Mouse (Mus musculus): ENCODE results near the gene Ppib.

Gene Ppib

DNA sequence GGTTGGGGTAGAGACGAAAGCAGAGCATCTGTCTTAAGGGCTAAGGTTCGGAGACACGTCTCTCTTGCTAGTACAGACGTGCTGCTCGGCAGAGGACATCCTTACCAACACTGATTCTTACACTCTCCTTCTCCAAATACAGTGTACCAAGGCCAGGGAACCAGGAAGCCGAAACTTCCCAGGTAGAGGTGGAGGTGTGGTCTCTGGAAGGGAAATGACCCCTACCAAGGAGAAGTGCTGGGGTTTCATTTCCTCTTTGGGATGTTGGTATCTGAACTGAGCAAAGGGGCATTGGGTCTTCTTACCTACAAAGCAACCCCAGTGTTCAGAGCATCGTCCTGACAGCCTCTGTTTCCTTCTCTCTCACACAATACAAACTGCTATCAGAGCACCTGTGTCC is 12.7 kb downstream of the Ppib start:
- in situ Hi-C loops (cut with MseI, MboI): no loop called here

GRCm38 (mm10) chr9:66078072-66078471 is 18.1 kb downstream of the Ppib start:
- in situ Hi-C loops (cut with MseI, MboI): no loop called here

GRCm38 (mm10) chr9:66078493-66078892 is 18.5 kb downstream of the Ppib start:
- in situ Hi-C loops (cut with MseI, MboI): no loop called here

GRCm38 (mm10) chr9:66080804-66081459 is 20.9 kb downstream of the Ppib start:
- in situ Hi-C loops (cut with MseI, MboI): no loop called here

- in situ Hi-C loops (cut with MseI, MboI): no loop called here
Measured at GRCm38 (mm10) chr9:66081999-66082398, 22.0 kb downstream of the Ppib start.

- in situ Hi-C loops (cut with MseI, MboI): no loop called here
Measured at GRCm38 (mm10) chr9:66084171-66084570, 24.1 kb downstream of the Ppib start.

DNA sequence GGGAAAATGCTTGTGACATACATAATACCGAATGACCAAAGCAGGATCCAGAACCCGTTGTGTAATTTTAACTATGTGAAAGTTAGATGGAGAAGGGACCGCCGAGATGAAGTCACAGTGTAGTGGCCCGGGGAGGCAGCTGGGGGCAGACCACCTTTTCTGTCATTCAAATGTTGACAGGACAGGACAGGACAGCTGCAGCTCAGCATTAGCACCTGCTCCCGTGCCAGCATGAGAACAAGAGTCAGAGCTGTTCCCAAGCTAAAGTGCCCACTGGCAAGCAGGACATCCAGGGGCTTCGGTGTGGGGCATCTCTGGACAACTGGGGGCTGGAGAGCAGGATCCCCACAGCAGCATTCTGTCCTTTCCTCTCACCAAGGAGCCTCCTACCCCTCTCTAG is 27.0 kb downstream of the Ppib start:
- in situ Hi-C loops (cut with MseI, MboI): no loop called here

DNA sequence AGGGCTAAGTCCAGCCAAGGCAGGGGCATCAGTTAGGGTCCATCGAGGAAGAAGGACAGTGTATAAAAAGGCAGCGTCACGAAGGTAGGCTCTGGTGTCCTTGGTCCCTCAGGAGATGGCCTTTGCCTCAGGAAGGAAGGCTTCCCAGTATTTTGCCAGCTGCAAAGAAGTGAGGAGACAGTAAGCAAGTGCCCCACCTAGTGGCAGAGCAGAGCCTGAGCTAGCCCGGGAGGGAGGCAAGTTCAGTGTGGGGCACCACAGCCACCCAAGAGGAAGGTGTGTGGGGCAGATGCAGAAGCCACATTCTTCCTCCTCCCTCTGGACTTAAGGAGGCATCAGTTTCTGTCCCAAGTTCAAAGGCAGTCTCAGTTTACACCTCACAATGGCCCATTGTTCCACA is 28.4 kb downstream of the Ppib start:
- in situ Hi-C loops (cut with MseI, MboI): no loop called here

DNA sequence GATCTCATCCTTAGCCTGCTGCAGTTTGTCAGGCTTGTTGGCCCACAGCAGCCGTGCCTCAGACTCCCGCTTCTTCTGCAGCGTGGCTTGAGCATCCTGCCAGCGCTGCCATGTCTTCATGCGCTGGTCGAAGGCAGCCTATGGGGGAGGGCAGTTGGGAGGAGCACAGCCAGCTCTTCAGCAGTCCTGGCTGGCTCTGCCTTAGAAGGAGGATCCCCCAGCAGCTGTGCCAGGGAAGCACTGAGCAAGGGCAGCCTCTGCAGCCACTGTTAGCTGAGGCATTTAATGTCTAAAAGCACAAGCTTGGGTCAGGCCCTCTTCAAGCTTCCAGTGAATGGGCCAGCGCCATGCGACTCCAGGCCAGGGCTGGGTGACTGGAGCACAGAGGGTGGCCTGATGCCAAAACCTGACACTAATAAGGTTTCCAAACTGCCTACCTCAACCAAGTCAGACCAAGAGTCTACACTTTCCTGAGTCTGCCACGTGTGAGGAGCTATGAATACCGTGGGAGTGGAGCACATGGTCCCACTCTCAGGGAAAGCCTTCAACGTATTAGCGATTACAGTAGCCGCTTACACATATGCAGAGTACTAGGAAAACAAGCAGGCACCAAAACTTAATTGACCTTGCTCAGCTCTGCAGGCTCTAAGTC is 30.7 kb downstream of the Ppib start:
- in situ Hi-C loops (cut with MseI, MboI): no loop called here

GRCm38 (mm10) chr9:66091327-66092231 is 31.6 kb downstream of the Ppib start:
- in situ Hi-C loops (cut with MseI, MboI): no loop called here

DNA sequence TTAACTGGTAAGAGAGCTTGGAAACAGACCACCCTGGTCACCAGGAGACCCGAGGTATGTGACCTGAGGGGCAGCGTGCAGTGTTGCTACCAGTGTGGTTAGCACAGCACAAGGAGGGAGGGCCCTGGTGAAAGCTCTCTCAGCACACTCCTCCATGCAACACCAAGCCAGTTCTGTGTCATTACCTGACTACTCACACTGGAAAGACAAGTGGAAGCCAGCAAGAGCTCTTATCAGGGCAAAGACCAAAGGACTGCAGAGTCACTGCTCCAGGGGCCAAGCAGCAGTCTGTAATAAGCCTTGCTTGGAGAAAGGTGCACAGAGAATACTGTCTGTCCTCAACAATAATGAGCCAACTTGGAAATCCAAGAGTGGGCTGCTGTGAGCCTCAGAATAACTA is 32.6 kb downstream of the Ppib start:
- in situ Hi-C loops (cut with MseI, MboI): no loop called here

- in situ Hi-C loops (cut with MseI, MboI): no loop called here
Measured at GRCm38 (mm10) chr9:66101577-66101976, 41.6 kb downstream of the Ppib start.

- in situ Hi-C loops (cut with MseI, MboI): no loop called here
Measured at GRCm38 (mm10) chr9:66102668-66103067, 42.6 kb downstream of the Ppib start.

DNA sequence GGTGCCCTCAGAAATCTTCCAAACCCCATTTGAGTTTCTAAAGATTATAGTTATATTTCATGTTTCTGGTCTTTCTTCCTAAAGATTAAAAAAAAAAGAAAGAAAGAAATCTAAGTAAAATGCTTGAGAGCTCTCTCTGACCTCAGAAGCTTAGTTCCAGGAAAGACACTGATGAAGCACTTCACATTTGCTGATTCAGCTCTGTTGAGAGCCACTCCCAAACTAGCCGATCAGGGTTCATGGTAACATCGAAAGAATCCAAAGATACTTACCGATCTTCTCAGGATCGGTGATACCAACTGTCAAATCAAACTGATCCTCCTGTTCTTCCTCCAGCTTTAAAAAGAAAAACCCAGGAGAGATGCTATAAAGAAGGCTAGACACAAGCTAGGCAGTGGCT is 44.6 kb downstream of the Ppib start:
- in situ Hi-C loops (cut with MseI, MboI): no loop called here

GRCm38 (mm10) chr9:66105168-66105567 is 45.1 kb downstream of the Ppib start:
- in situ Hi-C loops (cut with MseI, MboI): no loop called here

DNA sequence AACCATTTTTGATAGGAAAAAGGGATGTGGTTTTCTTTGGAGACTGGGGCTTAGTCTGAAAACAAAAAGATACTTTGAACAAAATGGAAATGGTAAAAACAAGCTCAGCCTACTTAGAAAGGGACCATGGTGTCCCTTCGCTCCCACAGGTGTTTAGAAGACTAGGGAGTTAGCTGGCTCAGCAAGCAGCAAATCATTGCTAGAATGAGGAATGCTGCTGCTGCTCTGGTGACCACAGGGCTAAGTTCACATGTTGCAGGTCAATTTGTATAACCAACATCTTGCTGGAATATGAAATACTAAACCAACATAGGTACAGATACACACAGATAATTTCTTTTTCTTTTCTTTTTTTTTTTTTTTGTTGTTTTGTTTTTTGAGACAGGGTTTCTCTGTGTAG is 49.6 kb downstream of the Ppib start:
- in situ Hi-C loops (cut with MseI, MboI): no loop called here

- in situ Hi-C loops (cut with MseI, MboI): no loop called here
Measured at GRCm38 (mm10) chr9:66110126-66110525, 50.1 kb downstream of the Ppib start.

DNA sequence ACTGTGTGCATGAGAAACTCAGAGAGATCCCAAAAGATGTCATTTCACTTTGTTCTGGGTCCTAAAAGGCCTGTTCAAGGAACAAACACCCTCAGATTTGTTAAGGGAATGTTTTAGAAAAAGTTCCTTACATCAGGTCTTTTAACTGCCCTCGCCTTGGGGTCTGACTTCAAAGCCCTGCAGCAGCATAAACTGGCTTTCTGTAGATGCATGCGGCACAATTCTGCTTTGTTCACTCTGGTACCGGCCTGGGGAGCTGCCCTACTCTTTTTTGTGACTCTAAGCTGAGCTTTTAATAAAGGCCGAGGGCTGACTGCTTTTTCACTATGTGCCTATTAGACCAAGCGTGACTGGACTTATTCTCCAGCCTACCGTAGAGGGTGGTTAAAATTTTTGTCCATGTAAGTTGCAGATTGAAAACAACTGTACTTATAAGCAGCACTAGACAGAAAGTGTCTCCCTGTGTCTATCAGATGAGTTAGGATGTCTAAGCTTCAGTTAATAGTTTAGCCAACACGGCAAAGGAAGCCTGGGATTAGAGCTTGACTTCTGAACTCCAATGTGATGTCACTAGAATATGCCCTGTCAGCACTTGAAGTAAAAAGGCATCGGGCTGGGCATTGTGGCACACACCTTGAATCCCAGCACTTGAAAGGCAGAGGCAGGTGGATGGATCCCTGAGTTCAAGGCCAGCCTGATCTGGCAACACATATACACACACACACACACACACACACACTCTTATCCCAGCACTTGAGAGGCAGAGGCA is 50.8 kb downstream of the Ppib start:
- in situ Hi-C loops (cut with MseI, MboI): no loop called here

GRCm38 (mm10) chr9:66114341-66114740 is 54.3 kb downstream of the Ppib start:
- in situ Hi-C loops (cut with MseI, MboI): no loop called here

Data from mouse trophoblast stem cell (cell line).